Mouse (Mus musculus) midbrain, embryonic 14.5 days (tissue): ENCODE results near the gene Igf2r. TPM values are rescaled to one million over a fixed set of nuclear protein-coding genes. Genes with fewer than 3 reads are reported as not detected.
A peak's percentile ranks its signal among the peaks of the same experiment; 100 is the strongest.

Source experiments
- ATAC-seq: fragments of 200-750 bp; cut with Nextera tagmentation; 2 replicates; pipeline ENCODE4 v1.8.0; 2017; ENCODE audit warnings: moderate number of reproducible peaks, moderate library complexity; ENCODE audit not compliant: low FRiP score, low TSS enrichment
- DNase-seq: peaks from one replicate; pipeline ENCODE4 v3.0.0-alpha.2; 2015
- H3K27ac ChIP-seq: fragments of 300-500 bp; sonication (generic); replicated peaks from 2 replicates; pipeline ENCODE4 v1.5.1; 2014; ENCODE audit warnings: mild to moderate bottlenecking, low read depth, low read length, moderate library complexity
- H3K27me3 ChIP-seq: fragments of 300-500 bp; sonication (generic); 2 replicates; pipeline ENCODE4 v1.6.1; 2014; ENCODE audit warnings: low read length, control low read depth, mixed read lengths; ENCODE audit not compliant: control insufficient read depth, insufficient read depth
- H3K36me3 ChIP-seq: fragments of 300-500 bp; sonication (generic); 2 replicates; pipeline ENCODE4 v1.6.1; 2014; ENCODE audit warnings: low read length, control low read depth; ENCODE audit not compliant: control insufficient read depth, insufficient read depth
- H3K4me1 ChIP-seq: fragments of 300-500 bp; sonication (generic); 2 replicates; pipeline ENCODE4 v1.6.1; 2014; ENCODE audit warnings: mild to moderate bottlenecking, antibody characterized with exemption, low read length, control low read depth; ENCODE audit not compliant: control insufficient read depth, insufficient read depth
- H3K4me2 ChIP-seq: fragments of 300-500 bp; sonication (generic); 2 replicates; pipeline ENCODE4 v1.6.1; 2014; ENCODE audit warnings: mild to moderate bottlenecking, low read length, moderate library complexity
- H3K4me3 ChIP-seq: fragments of 300-500 bp; sonication (generic); replicated peaks from 2 replicates; pipeline ENCODE4 v1.5.1; 2014; ENCODE audit warnings: low read depth, low read length
- H3K9ac ChIP-seq: fragments of 300-500 bp; sonication (generic); replicated peaks from 2 replicates; pipeline ENCODE4 v1.6.1; 2014; ENCODE audit warnings: mild to moderate bottlenecking, low read length, moderate library complexity
- H3K9me3 ChIP-seq: fragments of 300-500 bp; sonication (generic); 2 replicates; pipeline ENCODE4 v1.6.1; 2016; ENCODE audit warnings: low read length, control low read depth, mixed read lengths; ENCODE audit not compliant: control insufficient read depth
- WGBS: fragments of 180-500 bp; shearing (Covaris S2); extraction: QIAGEN DNeasy Blood & Tissue Kit; methylation state at CpG from one replicate; pipeline ENCODE4 v1.1.7; 2014; 5-methylcytosine and 5-hydroxymethylcytosine counted together
- polyA plus RNA-seq: library from polyadenylated mRNA; unstranded; fragments of >200 nt; fragmentation: Nextera tagmentation; extraction: Ambion mirVana; gene quantifications from 2 replicates; pipeline ENCODE4 v1.2.1, GENCODE M21; 2014

Gene Igf2r
- polyA plus RNA-seq, 1 experiment from 2014 or later: 13.4 TPM

GRCm38 (mm10) chr17:12660572-12661260, 108.7 kb downstream of the Igf2r start:
- no peak overlapping the region for H3K27ac ChIP-seq
- DNase-seq (peak; percentile 84), ATAC-seq (no peak; the same call in 1 of the 2 replicates)
- WGBS: 71% methylated on average over 13 of the region's 13 CpGs
- H3K27me3 ChIP-seq: no peaks in the 10 kb centered on the region
- H3K9ac ChIP-seq: no peak overlapping the region
- H3K4me3 ChIP-seq: no peak overlapping the region
- no peak overlapping the region for H3K4me2 ChIP-seq
- no peaks in the 10 kb centered on the region for H3K9me3 ChIP-seq
- H3K4me1 ChIP-seq: no peaks in the 10 kb centered on the region
- H3K36me3 ChIP-seq: no peaks in the 10 kb centered on the region

DNA sequence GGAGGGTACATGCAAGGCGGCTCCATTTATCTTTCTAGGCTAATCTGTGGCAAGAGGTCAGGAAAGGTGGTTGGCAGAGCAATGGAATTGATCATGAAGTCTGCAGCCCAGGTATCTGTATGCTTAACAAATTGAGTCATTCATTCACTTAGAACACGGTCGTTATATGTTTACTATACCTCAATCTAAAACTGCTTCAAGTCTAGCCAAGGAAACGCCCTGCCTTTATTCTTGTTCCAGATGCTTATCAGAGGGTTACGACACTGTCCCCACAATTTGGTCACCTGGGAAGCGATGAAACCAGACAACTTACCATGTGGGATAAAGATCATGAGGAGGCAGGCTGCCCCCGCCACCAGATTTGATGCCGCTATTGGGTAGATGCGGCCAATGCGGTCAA, 110.2 kb downstream of the Igf2r start:
- no peaks in the 10 kb centered on the region for H3K9me3 ChIP-seq
- 95% methylated on average over 10 of the region's 10 CpGs for WGBS
- no peak overlapping the region for H3K4me3 ChIP-seq
- no peak overlapping the region for H3K27ac ChIP-seq
- H3K27me3 ChIP-seq: no peaks in the 10 kb centered on the region
- H3K9ac ChIP-seq: no peak overlapping the region
- no peak overlapping the region for H3K4me2 ChIP-seq
- no peak for ATAC-seq
- no peaks in the 10 kb centered on the region for H3K36me3 ChIP-seq
- no peak for DNase-seq
- no peaks in the 10 kb centered on the region for H3K4me1 ChIP-seq

DNA sequence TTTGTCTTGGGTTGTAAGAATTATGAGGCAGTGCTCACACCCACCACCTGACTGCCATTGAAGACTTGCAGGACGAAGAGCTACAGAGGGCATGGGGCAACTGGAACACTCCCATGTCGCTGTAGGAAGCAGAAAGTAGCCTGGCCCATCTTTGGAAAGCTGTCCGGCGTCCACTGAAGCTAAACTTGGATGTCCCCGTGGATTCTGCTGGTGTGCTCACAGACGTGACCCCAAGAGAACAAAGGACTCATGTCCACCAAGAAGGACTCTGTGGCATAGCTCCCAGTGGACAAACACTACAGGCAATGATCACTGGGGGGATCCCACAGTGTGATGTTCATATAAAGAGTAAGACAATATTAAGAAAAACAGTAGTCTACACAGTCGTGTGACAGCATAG, 110.7 kb downstream of the Igf2r start:
- Histone ChIP-seq H3K4me3 (no peak overlapping the region), H3K9ac (no peak overlapping the region), H3K4me1 (no peaks in the 10 kb centered on the region), H3K27me3 (no peaks in the 10 kb centered on the region), H3K27ac (no peak overlapping the region), H3K36me3 (no peaks in the 10 kb centered on the region), H3K9me3 (no peaks in the 10 kb centered on the region), H3K4me2 (no peak overlapping the region)
- DNase-seq (no peak), ATAC-seq (no peak)
- WGBS: 84% methylated on average over 7 of the region's 7 CpGs

DNA sequence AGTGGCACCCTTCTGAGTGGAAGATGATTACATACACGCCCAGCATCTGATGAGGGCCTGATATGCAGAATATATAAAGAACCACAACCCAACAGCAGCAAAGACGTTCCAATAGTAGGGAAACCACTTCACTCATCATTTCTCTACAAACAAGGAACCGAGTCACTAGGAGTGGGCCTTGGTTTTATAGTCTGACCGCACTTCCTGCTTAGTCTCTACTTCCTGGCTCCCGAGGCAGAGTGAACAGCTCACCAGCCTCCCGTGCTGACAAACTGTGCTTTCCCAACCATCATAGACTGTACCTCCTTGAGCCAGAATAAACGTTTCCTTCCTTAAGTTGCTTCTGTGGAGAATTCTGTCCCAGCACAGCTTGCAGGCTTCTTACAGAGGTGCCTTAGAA, 113.6 kb downstream of the Igf2r start:
- Histone ChIP-seq H3K36me3 (no peaks in the 10 kb centered on the region), H3K9ac (no peak overlapping the region), H3K4me2 (no peak overlapping the region), H3K27ac (no peak overlapping the region), H3K9me3 (no peaks in the 10 kb centered on the region), H3K4me3 (no peak overlapping the region), H3K4me1 (no peaks in the 10 kb centered on the region), H3K27me3 (no peaks in the 10 kb centered on the region)
- no peak for DNase-seq
- no peak for ATAC-seq
- WGBS: 87% methylated on average over 7 of the region's 7 CpGs

GRCm38 (mm10) chr17:12654061-12654460, 115.4 kb downstream of the Igf2r start:
- Histone ChIP-seq H3K27ac (no peak overlapping the region), H3K4me3 (no peak overlapping the region), H3K27me3 (no peaks in the 10 kb centered on the region), H3K9ac (no peak overlapping the region), H3K4me2 (no peak overlapping the region), H3K36me3 (no peaks in the 10 kb centered on the region), H3K9me3 (no peaks in the 10 kb centered on the region), H3K4me1 (no peaks in the 10 kb centered on the region)
- ATAC-seq (no peak), DNase-seq (no peak)
- 64% methylated on average over 3 of the region's 3 CpGs for WGBS

DNA sequence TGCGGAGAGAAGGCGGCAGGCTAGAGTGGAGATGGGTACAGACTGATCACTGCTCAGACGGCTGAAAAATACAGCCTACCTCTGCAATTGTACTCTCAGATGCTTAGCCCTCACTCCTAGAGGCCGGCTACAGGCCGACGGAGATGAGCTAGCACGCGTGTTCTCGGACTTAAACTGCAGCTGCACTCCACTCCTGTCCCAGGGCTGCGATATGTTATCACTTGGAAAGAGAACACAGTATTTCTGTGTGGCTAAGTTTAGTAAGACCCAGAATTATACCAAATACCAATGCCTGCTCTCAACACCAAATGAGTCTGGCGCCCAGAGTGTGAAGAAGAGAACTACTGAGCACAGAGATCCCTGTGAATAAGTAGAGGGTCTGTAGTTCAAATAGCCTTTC, 116.9 kb downstream of the Igf2r start:
- WGBS: 90% methylated on average over 11 of the region's 11 CpGs
- no peak for DNase-seq

GRCm38 (mm10) chr17:12645461-12645860, 124.0 kb downstream of the Igf2r start:
- DNase-seq: no peak
- H3K27ac ChIP-seq: no peak overlapping the region
- no peaks in the 10 kb centered on the region for H3K4me1 ChIP-seq
- WGBS: 86% methylated on average over 5 of the region's 5 CpGs
- no peaks in the 10 kb centered on the region for H3K9me3 ChIP-seq
- no peaks in the 10 kb centered on the region for H3K36me3 ChIP-seq
- no peak overlapping the region for H3K4me3 ChIP-seq
- no peak overlapping the region for H3K4me2 ChIP-seq
- H3K27me3 ChIP-seq: no peaks in the 10 kb centered on the region
- ATAC-seq: no peak
- no peak overlapping the region for H3K9ac ChIP-seq

More for the DNA sequence above, 116.9 kb downstream of the Igf2r start:
- Histone ChIP-seq H3K4me1 (no peaks in the 10 kb centered on the region), H3K36me3 (no peaks in the 10 kb centered on the region), H3K9ac (no peak overlapping the region), H3K27ac (no peak overlapping the region), H3K4me2 (no peak overlapping the region), H3K4me3 (no peak overlapping the region), H3K9me3 (no peaks in the 10 kb centered on the region), H3K27me3 (no peaks in the 10 kb centered on the region)
- ATAC-seq: no peak

- Histone ChIP-seq H3K4me1 (no peaks in the 10 kb centered on the region), H3K9me3 (no peaks in the 10 kb centered on the region), H3K4me3 (no peak overlapping the region), H3K4me2 (no peak overlapping the region), H3K27ac (no peak overlapping the region), H3K9ac (no peak overlapping the region), H3K27me3 (no peaks in the 10 kb centered on the region), H3K36me3 (no peaks in the 10 kb centered on the region)
- no peak for DNase-seq
- WGBS: 81% methylated on average over 4 of the region's 4 CpGs
- no peak for ATAC-seq
Measured at GRCm38 (mm10) chr17:12641087-12641486, 128.4 kb downstream of the Igf2r start.

- Histone ChIP-seq H3K4me1 (no peaks in the 10 kb centered on the region), H3K4me2 (no peak overlapping the region), H3K9ac (no peak overlapping the region), H3K36me3 (no peaks in the 10 kb centered on the region), H3K27me3 (no peaks in the 10 kb centered on the region), H3K27ac (no peak overlapping the region), H3K4me3 (no peak overlapping the region), H3K9me3 (no peaks in the 10 kb centered on the region)
- DNase-seq (no peak), ATAC-seq (no peak)
- WGBS: 97% methylated on average over 3 of the region's 3 CpGs
Measured at GRCm38 (mm10) chr17:12639585-12639984, 129.9 kb downstream of the Igf2r start.
